Mouse (Mus musculus) cortical plate, adult 2 months (tissue): Measurements from ENCODE around the gene Cpeb2. TPM values are rescaled to one million over a fixed set of nuclear protein-coding genes. Genes with fewer than 3 reads are reported as not detected.

Experiments used
- H3K27ac ChIP-seq: fragments of 200-500 bp; 2 replicates; pipeline ENCODE4 v1.5.1; 2012; ENCODE audit warnings: low read length, control low read depth, inconsistent platforms; ENCODE audit not compliant: insufficient read depth
- H3K4me1 ChIP-seq: fragments of 200-500 bp; 2 replicates; pipeline ENCODE4 v1.6.1; 2011; ENCODE audit warnings: low read length; ENCODE audit not compliant: control insufficient read depth, insufficient read depth
- H3K4me3 ChIP-seq: fragments of 200-500 bp; 2 replicates; pipeline ENCODE4 v1.5.1; 2011; ENCODE audit warnings: mild to moderate bottlenecking, low read length, control low read depth; ENCODE audit not compliant: insufficient read depth
- CTCF ChIP-seq: fragments of 200-500 bp; IDR thresholded peaks from 2 replicates; pipeline ENCODE4 v1.5.1; 2011; ENCODE audit warnings: mild to moderate bottlenecking, control low read depth, low read length; ENCODE audit not compliant: insufficient read depth; ENCODE audit errors: extremely low read depth
- POLR2A ChIP-seq: fragments of 200-500 bp; IDR thresholded peaks from 2 replicates; pipeline ENCODE4 v1.6.1; 2011; ENCODE audit warnings: mild to moderate bottlenecking, low read length, control low read depth; ENCODE audit not compliant: insufficient read depth; ENCODE audit errors: extremely low read depth
- polyA plus RNA-seq: library from polyadenylated mRNA; depleted of rRNA; stranded (reverse); fragments of >200 nt; gene quantifications from 2 replicates; pipeline ENCODE4 v1.2.3, GENCODE M21; 2012

Gene Cpeb2
- polyA plus RNA-seq, 1 experiment, result 33.7 TPM

DNA sequence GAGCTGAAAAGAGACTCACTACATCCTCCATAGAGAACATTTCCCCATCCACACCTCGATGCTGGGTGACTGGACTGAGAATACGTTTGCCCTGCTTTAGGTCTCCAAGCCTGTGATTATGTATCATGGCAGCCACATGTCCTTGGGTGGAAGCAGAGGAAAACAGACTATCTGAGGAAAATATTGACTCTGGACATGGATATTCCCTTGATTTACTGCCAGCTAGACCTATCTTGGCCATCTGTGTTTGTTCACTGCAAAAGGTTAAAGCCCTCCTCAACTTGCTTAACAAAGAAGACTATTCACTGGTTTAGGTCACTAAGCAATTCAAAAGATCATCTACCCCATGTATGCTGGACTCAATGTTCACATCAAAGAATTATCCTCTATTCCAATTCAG, 101.5 kb downstream of the Cpeb2 start:
- Histone ChIP-seq H3K4me3 (no peak overlapping the region), H3K27ac (no peak overlapping the region), H3K4me1 (no peaks in the 10 kb centered on the region)
- TF ChIP-seq CTCF (no peak), POLR2A (no peak)

DNA sequence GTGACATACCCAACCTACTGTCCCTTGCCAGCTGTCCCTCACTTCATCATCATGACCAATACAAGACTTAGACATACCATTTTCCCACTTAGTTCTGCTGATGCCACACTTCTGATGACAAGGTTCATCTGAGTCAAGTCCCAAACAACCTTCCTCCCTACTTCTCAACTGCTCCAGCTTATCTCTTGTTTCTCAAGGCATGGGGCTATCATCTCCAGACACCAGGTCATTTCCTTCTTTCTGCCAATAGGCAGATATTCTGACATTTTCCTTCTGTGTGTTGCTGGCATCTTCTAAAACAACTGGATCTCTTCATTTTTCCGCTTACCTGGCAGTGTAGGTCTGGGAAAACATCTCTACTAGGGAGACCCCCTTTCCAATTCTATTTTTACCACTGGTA, 104.2 kb downstream of the Cpeb2 start:
- Histone ChIP-seq H3K4me1 (no peaks in the 10 kb centered on the region), H3K27ac (no peak overlapping the region), H3K4me3 (no peak overlapping the region)
- TF ChIP-seq CTCF (no peak), POLR2A (no peak)

DNA sequence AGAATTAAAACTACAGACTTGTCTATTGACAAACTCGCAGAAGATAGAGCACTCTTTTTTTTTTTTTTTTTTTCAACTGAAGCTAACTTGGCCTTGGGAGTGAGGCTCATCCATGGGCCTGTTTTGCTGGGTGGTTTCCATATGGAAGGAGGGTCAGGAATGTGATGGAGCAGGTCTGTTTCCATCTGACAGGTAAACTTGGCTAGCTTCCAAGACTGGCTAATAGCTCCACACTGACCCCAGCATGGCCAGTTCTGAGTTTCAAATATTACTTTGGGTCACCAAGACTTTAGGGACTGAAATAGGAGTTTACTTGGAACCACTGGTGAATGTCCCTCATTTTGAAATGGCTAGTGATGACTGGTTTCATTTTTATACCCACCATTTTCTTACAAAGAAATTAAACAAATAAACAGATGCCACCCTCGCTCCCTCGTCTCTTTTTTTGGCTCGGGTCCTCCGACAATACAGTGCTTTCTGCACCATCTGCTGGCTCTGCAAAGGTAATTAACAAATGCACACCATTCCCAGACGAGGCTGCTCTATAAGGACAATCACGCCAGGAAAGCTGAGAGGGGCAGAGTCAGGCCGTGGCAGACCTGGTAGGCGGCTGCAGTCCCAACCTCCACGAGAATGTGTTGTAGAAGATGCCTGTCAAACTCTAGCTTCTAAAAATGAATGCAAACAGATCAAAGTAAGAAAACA, 106.0 kb downstream of the Cpeb2 start:
- Histone ChIP-seq H3K4me1 (no peaks in the 10 kb centered on the region), H3K27ac (no peak overlapping the region), H3K4me3 (no peak overlapping the region)
- TF ChIP-seq CTCF (0 out of 2 replicates have a peak, but pooled peaks have one; percentile 7), POLR2A (no peak)
